Mouse (Mus musculus): ENCODE results near the gene Tmem179.

Gene Tmem179

GRCm38 (mm10) chr12:112516697-112517337, at the start of gene Tmem179:
TSS of gene Tmem179 (minus strand) at chr12:112516747.
- DNase-seq = no peak

GRCm38 (mm10) chr12:112563011-112563410, 46.5 kb upstream of the Tmem179 start:
- no peak for DNase-seq

- DNase-seq = no peak
Observed at GRCm38 (mm10) chr12:112562462-112562861, 45.9 kb upstream of the Tmem179 start.

GRCm38 (mm10) chr12:112561163-112561562, 44.6 kb upstream of the Tmem179 start:
- DNase-seq = no peak

GRCm38 (mm10) chr12:112560176-112560797, 43.7 kb upstream of the Tmem179 start:
- DNase-seq = no peak

GRCm38 (mm10) chr12:112559671-112560070, 43.1 kb upstream of the Tmem179 start:
- DNase-seq = no peak

GRCm38 (mm10) chr12:112559231-112559630, 42.7 kb upstream of the Tmem179 start:
- DNase-seq = no peak

- no peak for DNase-seq
Observed at GRCm38 (mm10) chr12:112557219-112557618, 40.7 kb upstream of the Tmem179 start.

GRCm38 (mm10) chr12:112556531-112557060, 40.0 kb upstream of the Tmem179 start:
- no peak for DNase-seq

GRCm38 (mm10) chr12:112554900-112555299, 38.4 kb upstream of the Tmem179 start:
- DNase-seq = no peak

- no peak for DNase-seq
Observed at GRCm38 (mm10) chr12:112552520-112552919, 36.0 kb upstream of the Tmem179 start.

GRCm38 (mm10) chr12:112551861-112552375, 35.4 kb upstream of the Tmem179 start:
- peak; percentile 84 for DNase-seq

GRCm38 (mm10) chr12:112549287-112549686, 32.7 kb upstream of the Tmem179 start:
- DNase-seq = no peak

GRCm38 (mm10) chr12:112546110-112546509, 29.6 kb upstream of the Tmem179 start:
- DNase-seq = no peak

- peak; percentile 9 for DNase-seq
Observed at GRCm38 (mm10) chr12:112544946-112545701, 28.6 kb upstream of the Tmem179 start.

GRCm38 (mm10) chr12:112543941-112544340, 27.4 kb upstream of the Tmem179 start:
- no peak for DNase-seq

GRCm38 (mm10) chr12:112542920-112543300, 26.4 kb upstream of the Tmem179 start:
- peak; percentile 99 for DNase-seq

- no peak for DNase-seq
Observed at GRCm38 (mm10) chr12:112542257-112542919, 25.8 kb upstream of the Tmem179 start.

- DNase-seq = peak; percentile 53
Observed at GRCm38 (mm10) chr12:112541483-112542091, 25.0 kb upstream of the Tmem179 start.

GRCm38 (mm10) chr12:112540321-112540720, 23.8 kb upstream of the Tmem179 start:
- DNase-seq = peak; percentile 24

- no peak for DNase-seq
Observed at GRCm38 (mm10) chr12:112539466-112539965, 23.0 kb upstream of the Tmem179 start.

- no peak for DNase-seq
Observed at GRCm38 (mm10) chr12:112538356-112538755, 21.8 kb upstream of the Tmem179 start.
